Mouse (Mus musculus): ENCODE results near the gene Pitpnm3. TPM values are rescaled to one million over a fixed set of nuclear protein-coding genes. Genes with fewer than 3 reads are reported as not detected.

Pitpnm3 gene
- polyA plus RNA-seq (2014; fragmentation: Illumina TruSeq; extraction: RNeasy Lipid Tissue Mini Kit (QIAGEN cat#74804); ENCODE audit: low read depth, low replicate concordance) = 3.9 TPM

DNA sequence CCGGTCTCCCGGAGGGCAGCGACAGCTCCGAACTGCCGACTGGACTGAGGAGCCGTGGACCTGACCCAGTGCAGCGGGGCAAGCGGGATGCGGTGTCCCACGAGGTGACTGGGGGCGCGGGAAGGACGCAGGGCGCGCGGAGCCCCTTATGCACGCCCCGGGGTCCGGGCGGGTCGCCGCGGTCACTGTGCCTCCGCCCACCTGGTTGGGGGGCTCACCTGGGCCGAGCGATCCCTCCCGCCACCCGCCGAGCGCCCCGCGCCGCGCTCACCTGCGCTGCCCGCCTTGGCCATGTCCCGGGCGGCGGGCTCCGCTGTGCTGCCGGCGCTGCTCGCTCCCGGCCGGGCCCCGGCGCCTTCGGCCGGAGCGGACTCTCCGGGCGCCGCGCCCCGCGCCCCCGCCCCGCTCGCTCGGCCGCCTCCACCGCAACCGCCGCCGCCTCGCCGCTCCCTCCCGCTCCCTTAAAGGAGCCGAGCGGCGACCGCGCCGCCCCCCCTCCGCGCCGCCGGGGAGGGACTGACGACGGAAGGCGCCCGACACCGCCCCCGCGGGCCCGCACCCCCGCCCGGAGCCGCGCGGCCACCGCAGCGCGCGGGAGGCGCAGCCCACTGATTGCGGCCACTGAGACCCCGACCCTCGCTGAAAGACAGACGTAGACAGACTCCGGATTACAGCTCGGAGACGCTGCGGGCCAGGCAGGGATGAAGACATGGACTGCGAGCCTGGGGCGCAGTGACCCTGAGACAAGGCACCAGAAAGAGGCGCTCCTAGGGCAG, at the start of gene Pitpnm3:
Gene Pitpnm3, minus strand, starts transcription at position 396 of the 776 bp plus-strand sequence.

DNA sequence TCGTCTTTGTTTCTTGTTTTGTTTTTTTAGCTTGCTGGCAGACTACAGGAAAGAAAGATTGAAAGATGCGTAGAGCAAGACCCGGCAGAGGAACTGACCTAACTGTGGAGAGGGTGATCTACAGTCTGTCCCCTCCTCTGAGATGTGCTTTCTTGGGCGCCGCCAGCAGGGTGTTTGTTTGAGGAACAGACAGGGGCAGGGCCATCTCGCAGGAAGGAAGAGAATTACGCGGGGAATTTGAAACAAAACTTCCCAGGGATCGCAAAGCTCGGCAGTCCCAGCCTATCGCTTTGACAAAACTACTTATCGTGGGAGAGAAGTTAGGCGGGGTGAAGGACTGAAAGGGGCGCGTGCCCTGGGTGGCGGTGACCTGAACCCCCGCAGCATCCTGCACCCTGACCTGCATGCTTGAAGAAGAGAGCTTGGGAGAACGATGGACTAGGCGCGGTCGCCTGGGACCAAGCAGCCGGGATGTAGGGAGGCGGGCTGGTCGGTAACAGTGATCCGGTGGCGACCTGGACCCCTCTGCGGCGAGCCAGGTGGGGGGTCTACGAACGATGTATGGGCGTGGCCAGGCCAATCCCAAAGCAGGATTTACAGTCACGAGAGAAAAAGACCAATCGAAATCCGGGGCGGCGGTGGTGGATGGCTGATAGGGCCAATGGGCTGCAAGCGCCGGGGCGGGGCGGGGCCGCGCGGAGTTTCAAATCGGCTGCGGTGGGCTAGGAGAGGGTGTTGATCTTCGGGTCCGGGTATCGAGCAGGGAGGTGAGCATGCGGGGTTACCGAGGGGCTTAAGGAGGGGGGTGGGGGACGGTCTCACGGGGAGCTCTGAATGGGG, 93.6 kb downstream of the Pitpnm3 start, which contains the start of gene Pimreg:
Gene Pimreg, plus strand, starts transcription at position 265 of the 840 bp plus-strand sequence.

DNA sequence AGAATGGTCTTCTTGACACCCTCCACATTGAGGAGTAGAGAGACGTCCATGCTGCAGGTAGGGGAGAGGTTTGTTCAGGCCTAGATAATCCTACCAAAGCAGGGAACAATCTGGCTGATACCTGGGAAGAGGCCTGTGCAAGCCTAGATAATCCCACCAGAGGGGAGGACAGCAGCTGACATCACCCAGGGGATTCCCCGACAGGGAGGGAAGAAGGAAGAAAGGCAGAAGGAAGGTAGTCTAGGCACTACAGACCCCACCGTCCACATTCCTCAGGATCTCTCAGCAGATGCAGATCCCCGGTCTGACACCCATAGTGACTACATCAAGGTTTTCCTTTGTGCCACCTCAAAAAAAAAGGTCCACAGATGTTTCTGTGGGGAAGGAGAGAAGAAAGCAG, 98.2 kb downstream of the Pitpnm3 start, which contains the start of gene Aipl1:
Gene Aipl1, minus strand, starts transcription at position 101 of the 400 bp plus-strand sequence.

Other genes with a start within 250 kb of the Pitpnm3 start
- not detected for gene Aipl1, start 98.3 kb downstream of the Pitpnm3 start, polyA plus RNA-seq (2014; fragmentation: Illumina TruSeq; extraction: RNeasy Lipid Tissue Mini Kit (QIAGEN cat#74804); ENCODE audit: low read depth, low replicate concordance)
- gene Pimreg, start 93.7 kb downstream of the Pitpnm3 start, polyA plus RNA-seq (2014; fragmentation: Illumina TruSeq; extraction: RNeasy Lipid Tissue Mini Kit (QIAGEN cat#74804); ENCODE audit: low read depth, low replicate concordance) = 0.39 TPM
- gene Gm43951, start 71.1 kb upstream of the Pitpnm3 start, polyA plus RNA-seq (2014; fragmentation: Illumina TruSeq; extraction: RNeasy Lipid Tissue Mini Kit (QIAGEN cat#74804); ENCODE audit: low read depth, low replicate concordance) = not detected
- gene 4933427D14Rik, start 71.7 kb upstream of the Pitpnm3 start, polyA plus RNA-seq (2014; fragmentation: Illumina TruSeq; extraction: RNeasy Lipid Tissue Mini Kit (QIAGEN cat#74804); ENCODE audit: low read depth, low replicate concordance) = 2.6 TPM
- gene Txndc17, start 71.8 kb upstream of the Pitpnm3 start, polyA plus RNA-seq (2014; fragmentation: Illumina TruSeq; extraction: RNeasy Lipid Tissue Mini Kit (QIAGEN cat#74804); ENCODE audit: low read depth, low replicate concordance) = 79.8 TPM
- 17.3 TPM for gene Med31, start 79.8 kb upstream of the Pitpnm3 start, polyA plus RNA-seq (2014; fragmentation: Illumina TruSeq; extraction: RNeasy Lipid Tissue Mini Kit (QIAGEN cat#74804); ENCODE audit: low read depth, low replicate concordance)
- not detected for gene Slc13a5, start 131.4 kb upstream of the Pitpnm3 start, polyA plus RNA-seq (2014; fragmentation: Illumina TruSeq; extraction: RNeasy Lipid Tissue Mini Kit (QIAGEN cat#74804); ENCODE audit: low read depth, low replicate concordance)
- gene Xaf1, start 165.9 kb upstream of the Pitpnm3 start, polyA plus RNA-seq (2014; fragmentation: Illumina TruSeq; extraction: RNeasy Lipid Tissue Mini Kit (QIAGEN cat#74804); ENCODE audit: low read depth, low replicate concordance) = 24.4 TPM
- gene Fbxo39, start 178.7 kb upstream of the Pitpnm3 start, polyA plus RNA-seq (2014; fragmentation: Illumina TruSeq; extraction: RNeasy Lipid Tissue Mini Kit (QIAGEN cat#74804); ENCODE audit: low read depth, low replicate concordance) = not detected
- not detected for gene Tekt1, start 226.7 kb upstream of the Pitpnm3 start, polyA plus RNA-seq (2014; fragmentation: Illumina TruSeq; extraction: RNeasy Lipid Tissue Mini Kit (QIAGEN cat#74804); ENCODE audit: low read depth, low replicate concordance)